Mouse (Mus musculus) MEL (cell line): Measurements from ENCODE around the gene Btbd11.

ENCODE experiments used
- CTCF ChIP-seq, 3 experiments: IDR thresholded peaks in 2 of 3; conservative IDR thresholded peaks in 1 of 3; 2 replicates each; pipeline ENCODE4 v1.5.1; 2011 to 2012; ENCODE audit warnings: low read length in 3 of 3, low read depth in 2 of 3, mild to moderate bottlenecking in 2 of 3, improper control_type of control experiment in 1 of 3, inconsistent platforms in 1 of 3, mixed read lengths in 1 of 3, moderate library complexity in 1 of 3; ENCODE audit not compliant: control insufficient read depth in 1 of 3, insufficient read depth in 1 of 3, poor library complexity in 1 of 3, severe bottlenecking in 1 of 3
- ZNF384 ChIP-seq: IDR thresholded peaks from 2 replicates; pipeline ENCODE4 v1.6.1; 2012; ENCODE audit warnings: low read depth, mild to moderate bottlenecking, inconsistent platforms, low read length, improper control_type of control experiment

GRCm38 (mm10) chr10:85394558-85394957 lies 7.9 kb downstream of the Btbd11 start:
- TF ChIP-seq CTCF (IDR thresholded peaks at IDR 0.05 in 2 of 3, conservative IDR thresholded peaks at IDR 0.05 in 1 of 3; ENCODE audit: control insufficient read depth in 1 of 3, insufficient read depth in 1 of 3, low read depth in 2 of 3, low read length in 3 of 3, poor library complexity in 1 of 3, severe bottlenecking in 1 of 3): no peak
- no peak for TF ChIP-seq ZNF384
